Mouse (Mus musculus): ENCODE measurements around the gene Pou2f1.
A peak's percentile ranks its signal among the peaks of the same experiment; 100 is the strongest.

The Pou2f1 gene

DNA sequence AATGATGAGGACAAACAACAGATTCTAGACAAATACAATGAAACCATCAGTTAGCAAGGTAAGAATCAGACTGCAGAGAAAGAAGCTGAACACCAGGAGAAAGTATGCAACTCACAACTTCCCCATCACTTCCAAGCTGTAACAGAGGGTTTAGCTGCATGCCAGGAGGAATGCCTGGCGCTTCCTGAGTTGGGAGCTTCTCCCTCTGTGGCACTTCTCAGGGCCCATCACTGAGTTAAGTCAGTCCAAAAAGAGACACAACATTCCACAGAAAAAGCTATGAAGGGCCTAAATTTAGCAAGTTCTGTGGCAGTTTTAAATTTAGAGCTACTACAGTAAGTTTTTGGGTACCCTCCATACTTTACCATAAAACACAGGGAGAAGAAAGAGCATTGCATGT, 59.2 kb downstream of the Pou2f1 start:
- DNase-seq, result no peak

DNA sequence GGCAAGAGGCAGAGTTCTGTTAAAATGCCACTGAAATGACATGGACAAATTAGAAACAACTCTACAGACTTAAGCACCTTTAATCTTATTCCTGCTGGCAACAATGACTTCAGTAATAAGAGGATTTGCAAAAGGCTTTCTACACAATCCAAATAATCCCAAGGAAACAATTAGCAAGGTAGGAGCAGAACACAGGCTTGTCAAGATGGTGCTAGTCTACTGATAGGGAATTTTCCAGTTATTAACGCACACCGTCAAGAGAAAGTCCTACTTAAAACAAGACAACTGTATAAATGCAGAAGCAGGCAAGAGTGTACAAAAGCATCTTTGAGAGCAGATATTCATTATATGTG, 67.0 kb downstream of the Pou2f1 start:
- no peak for DNase-seq

DNA sequence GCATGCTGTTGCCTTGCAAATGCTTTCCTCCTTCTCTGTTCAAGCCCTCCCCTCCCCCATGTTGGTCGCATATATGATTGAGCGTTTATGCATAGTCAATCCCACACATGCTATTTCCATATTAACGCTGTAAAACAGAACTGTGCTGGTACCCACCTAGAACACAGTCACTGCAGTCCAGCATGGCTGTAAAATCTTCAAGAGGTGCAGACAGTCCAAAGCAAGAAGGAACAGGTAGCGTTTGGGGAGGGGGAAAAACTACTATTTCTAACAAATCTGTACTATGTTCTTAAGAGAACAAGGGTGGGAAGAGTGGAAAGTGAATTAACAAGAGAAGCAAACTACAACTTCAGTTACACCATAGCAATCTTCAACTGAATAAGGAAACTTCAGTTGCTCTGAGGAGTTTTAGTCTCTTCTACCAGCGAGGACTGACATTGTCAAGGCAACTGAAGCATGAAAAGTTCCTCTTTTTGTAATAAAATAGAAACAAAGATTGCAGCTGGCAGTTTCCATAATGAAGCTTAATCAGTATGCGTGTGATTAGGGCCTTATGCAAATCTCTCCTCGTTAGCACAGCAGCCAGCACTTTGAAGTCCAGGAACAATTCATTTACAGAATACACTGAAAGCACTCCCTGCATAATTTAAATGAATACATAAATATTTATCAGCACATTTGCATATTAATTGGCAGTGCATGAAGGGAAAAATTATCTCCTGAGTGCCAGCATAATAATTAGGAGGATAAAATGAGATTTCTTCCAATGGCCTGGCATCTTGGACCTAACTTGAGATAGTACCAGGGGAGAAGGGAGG, 67.6 kb downstream of the Pou2f1 start:
- DNase-seq, result no peak

DNA sequence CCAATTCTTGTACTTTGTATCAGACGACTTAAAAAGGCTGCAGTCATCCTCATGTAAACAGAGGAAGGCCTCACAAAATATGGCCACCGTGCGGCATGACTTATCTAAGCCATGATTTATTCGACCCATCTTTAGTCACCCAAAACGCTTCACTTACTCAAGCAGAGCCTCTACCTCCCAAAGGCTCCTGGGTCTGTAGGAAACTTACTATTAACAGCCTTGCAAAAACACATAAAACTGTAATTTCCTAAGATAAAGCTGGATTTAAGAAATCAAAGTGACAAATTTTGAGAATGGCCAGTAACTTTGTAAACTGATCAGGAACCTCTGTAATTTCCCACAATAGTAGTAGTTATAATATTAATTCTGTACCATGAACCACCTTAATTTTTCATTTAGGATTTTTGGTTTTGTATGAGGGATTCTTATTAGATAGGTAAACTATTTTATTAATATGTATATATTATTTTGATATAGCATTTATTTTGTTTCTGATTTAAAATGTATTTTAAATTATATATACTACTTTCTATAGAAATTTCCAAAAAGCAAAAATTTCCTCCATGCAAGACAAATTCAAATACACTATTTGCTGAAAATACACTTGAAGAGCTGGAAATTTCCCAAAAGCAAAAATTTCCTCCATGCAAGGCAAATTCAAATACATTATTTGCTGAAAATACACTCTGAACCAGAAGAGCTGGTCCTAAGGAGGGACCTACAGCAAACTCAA, 68.4 kb downstream of the Pou2f1 start:
- DNase-seq, result no peak

DNA sequence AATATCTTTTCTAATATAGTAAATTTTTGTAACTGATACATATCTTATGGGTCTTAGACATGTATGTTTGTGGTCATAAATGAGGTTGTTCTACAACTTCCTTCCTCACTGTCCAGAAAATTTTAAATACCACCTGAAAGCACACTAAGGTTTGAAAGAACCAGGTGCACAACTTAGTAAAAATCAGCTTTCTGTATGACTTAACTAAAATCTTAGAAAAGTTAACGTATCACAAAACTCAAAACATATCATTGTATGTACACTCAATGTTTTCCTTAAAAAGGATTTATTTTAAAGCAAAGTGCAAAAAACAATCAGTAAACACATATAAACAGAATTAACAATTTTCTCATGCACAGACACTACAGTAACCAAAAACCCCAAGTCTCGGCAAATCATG, 69.6 kb downstream of the Pou2f1 start:
- no peak for DNase-seq

DNA sequence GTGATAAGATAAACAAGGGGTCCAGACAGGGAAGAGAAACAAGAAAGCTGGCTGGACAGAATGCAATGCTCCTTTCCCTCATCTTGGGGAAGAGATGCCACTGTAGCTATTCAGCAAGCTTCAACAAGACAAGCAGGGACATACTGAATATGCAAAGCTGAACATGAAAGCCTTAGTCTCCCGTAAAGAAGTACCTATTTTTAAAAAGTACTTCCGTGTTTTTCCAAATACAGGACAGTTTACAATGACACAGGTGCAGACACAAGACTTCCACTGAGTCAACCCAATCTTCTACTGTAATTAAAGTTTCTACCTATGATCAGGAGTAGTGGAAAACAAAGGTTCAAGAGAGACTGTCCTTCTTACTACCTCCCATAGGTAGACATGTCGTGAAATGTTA, 72.0 kb downstream of the Pou2f1 start:
- DNase-seq, result no peak

DNA sequence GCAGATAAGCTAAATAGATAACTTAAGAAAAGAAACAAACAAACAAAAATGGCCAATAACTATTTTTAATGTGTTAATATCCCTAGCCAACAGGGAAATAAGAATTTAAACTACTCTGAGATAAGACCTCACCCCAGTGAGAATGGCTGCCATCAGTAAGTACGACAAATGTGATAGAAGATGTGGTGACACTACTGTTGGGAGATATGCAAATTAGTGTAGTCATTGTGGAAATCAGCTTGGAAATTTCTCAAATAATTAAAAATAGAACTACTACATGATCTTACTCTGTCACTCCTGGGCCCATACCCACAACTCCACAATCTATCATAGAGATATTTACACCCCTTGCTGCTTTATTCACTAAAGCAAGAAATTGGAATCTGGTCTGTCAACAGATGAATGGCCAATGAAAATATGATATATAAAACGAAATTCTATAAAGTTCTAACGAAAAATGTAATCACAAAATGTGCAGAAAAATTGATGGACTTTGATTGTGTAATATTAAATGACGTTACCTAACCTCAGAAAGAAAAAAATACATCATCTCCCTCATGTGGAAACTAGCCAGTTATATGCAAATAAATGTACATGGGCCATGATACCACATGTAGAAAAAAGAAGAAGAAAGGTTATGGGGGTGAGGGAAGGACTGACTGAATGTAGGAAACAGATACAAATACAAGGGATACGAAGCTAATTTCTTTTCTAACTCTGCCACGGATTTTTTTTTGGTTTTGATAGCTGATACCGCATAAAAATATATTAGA, 74.8 kb downstream of the Pou2f1 start:
- no peak for DNase-seq

DNA sequence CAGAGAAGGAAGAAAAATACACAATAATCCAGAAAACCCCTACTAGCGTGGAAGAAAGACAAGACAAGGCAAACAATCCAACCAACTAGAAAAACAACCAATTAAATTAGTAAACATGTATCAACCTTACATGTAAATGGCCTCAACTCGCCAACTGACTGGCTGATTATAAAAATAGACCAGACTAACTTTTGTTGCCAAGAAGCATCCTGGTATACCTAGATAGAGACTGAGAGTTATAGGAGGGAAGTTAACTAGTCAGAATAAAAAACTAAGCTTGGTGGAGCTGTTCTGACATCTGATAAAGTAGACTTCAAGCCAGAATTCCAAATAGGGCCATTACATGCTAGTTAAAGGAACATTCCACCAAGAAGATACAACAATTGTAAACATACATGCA, 77.3 kb downstream of the Pou2f1 start:
- no peak for DNase-seq

DNA sequence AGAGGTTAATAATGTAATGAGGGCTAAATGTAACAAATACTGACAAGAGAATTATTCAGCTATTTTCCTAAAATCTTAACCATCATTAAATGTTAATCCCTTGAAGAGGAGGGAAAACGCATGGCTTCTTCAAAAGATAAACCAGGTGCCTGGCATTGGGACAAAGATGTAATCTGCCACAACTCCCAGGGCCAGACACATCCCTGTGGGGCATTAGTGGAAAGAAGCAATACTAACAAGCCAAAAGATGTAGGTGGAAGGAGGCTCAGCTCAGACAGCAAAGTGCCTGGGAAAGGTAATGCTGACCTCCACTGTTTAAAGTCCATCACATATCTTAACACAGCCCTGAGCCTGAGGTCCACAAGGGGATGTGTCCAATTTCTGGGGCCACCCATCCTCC, 80.0 kb downstream of the Pou2f1 start:
- peak; percentile 26 to 42 for DNase-seq

DNA sequence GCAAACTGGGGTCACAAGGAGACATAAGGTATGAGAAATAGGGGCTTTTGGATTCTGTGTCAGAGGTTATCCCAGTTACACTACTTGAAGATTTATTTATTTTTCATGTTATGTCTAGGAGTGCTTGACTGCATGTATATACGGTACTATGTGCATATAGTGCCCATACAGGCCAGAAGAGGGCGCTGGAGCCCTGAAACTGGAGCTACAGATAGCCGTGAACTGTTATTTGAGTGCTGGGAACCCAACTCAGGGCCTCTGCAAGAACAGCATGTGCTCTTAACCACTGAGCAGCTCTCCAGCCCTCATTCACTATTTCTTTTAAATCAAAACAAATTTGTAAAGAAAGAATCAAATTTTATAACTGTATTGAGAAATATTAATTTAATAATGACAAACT, 81.5 kb downstream of the Pou2f1 start:
- DNase-seq, result no peak

DNA sequence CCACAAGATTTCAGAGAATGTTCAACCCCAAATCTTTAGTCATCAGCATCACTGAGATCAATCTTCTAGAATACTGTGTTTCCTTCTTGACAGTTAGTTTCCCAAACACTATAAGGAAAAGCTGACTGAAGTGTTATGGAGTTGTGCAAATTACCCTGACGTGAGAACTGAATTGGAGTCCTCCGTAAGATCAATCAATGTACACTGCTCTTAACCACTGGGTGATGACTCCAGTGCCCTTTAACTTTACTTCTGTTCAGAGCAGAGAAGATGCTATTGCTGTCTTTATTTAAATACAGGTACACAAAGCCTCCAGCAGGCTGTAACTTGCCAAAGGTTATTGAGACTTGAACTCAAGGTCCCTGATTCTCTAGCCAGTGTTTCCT, 88.1 kb downstream of the Pou2f1 start:
- DNase-seq, result no peak

DNA sequence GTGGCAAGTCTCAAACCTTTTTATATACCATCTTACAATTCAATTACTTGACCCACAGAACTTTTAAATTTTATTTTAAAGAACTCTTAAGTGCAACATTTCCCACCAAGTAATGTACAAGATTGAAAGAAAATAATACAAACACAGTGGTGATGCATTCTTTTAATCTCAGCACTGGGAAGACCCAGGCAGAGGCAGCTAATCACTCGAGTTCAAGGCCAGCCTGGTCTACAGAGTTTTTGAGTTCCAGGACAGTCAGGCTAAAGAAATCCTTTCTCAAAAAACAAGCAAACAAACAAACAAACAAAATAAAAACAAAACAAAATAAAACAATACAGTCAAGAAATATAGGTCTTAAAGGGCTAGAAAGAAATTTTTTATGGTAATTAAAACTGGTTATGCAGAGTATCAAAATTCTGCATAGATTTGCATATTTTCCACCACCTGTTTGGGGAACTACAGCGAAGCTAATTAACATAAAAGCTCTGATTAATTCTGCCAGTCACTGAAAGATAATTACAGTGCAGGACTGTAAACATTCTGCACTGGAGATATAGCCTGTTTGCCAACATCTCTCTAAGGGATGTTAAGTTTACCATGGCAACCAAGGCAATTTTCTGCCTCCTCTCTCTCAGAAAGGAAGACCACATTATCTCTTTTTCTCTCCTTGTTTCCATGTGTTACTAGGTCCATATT, 88.6 kb downstream of the Pou2f1 start:
- no peak for DNase-seq

DNA sequence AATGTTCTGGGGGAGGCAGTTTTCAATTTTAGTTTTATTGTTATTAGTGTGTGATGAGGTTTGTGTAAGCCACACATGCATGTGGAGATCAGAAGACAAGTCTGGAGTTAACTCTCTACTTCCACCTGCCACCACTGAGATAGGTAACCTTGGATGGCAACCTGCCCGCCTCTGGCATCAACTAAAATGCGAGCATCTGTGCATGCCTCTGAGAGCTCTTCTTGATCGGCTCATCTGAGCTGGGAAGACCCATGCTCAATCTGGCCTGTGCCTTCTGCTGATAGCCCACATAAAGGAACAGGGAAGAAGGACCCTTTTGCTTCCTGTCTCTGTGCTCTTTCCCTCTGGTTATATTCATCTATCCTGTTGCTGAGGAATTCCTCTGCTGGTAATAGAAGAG, 93.0 kb downstream of the Pou2f1 start:
- peak; percentile 80 to 89 for DNase-seq

DNA sequence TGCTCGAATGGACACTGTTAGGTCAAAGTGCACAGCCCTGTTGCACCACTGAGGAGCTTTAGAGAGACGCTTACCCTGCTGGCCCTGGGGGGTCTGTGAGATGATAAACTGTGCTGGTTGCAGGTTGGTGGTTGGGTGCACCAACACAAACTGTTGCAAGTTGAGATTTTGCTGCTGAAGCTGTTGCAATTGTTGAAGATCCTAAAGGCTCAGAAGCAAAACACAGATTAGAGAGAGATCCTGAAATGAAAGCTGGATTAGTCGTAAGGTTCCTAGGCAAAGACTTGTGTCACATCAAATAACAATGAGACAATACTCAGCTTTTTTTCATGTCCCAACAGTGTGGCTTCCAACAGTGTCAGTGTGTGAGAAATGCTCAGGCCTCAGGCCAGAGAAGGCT, 93.7 kb downstream of the Pou2f1 start:
- DNase-seq, result peak in 1 of 2 experiments; percentile 25

DNA sequence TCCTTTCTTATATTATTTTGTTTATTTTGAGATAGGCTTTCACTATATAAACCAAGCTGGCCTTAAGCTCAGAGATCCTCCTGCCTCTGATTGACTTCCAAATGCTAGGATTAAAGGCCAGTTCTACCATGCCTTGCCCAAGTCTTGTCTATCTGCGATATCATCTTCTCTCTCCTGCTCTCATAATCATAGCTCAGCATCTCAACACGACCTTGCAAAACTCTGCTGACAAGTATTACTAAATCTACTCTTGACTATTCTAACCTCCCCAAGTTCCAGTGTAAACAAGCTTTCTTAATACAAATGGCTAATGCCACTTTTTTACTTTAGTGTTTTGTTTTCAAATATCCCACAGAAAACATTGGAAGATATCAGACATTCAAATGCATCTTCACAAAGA, 94.3 kb downstream of the Pou2f1 start:
- DNase-seq, result no peak

DNA sequence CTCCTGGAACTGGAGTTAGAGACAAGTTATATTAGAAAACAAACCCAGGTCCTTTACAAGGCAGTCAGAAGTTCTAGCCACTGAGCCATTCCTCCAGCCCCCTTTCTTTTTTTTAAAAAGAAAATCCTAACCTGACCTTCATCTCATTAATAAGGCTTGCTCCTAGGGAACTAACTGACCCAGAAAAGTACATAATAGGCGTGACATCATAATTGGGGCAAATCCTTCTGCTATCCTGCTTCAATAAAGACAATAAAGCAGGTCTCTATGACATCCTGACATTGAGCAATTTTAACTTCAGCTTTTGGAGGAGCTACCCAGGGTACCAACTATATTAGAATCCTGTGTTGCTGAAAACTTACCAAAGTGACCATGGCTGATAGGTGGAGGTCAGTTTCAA, 98.9 kb downstream of the Pou2f1 start:
- no peak for DNase-seq

DNA sequence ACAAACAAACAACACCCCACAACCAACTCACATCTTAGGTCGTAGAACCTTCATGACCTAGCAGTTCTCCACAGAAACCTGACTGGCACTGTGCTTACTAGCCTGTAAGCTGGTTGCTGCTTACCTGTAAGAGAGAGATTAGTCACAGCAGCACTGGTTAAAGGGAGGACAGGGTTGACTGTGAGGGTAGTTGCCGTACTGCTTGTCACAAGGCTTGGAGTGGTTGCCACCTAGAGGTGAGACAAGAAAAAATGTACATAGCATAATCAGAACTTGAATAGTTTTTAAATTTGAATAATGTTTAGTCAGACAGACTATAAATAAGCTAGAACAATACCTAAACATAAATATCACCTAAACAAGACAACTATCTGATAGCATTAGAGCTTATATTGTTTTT, 110.8 kb downstream of the Pou2f1 start:
- no peak for DNase-seq

DNA sequence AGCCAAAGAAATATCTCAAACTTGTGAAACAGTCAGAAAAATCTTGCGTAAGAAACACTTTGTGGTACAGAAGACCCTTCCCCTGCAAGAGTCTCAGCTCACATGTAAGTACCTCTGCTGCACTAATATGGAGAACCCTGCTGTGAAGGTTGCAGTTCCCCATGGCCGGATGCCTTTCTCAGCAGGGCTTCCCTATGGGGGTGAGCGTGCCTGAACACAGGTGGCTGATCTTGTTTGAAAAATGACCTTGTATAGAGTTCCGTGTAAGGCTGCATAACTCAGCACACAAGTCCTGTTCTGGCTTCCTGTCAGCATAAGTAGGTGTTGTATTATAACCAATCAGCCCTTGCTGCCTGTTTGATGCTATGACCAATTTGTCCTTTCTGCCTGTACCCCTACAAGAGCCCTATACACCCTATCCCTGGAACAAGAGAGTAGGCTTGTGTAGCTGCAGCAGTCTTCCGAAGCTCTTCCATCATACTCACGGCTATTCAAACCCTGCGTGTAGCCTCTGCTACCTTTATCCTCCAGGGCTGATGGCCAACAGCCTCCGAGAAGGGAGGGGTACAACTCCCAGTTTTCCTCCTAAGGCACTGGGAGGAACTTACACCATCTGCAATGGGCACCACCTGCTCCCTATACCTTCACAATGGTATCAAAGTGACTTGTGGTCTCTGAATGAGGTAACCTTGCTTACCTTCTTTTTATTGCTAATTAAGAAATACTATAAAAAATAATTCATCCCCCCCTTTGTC, 120.2 kb downstream of the Pou2f1 start:
- peak; percentile 35 to 57 for DNase-seq

DNA sequence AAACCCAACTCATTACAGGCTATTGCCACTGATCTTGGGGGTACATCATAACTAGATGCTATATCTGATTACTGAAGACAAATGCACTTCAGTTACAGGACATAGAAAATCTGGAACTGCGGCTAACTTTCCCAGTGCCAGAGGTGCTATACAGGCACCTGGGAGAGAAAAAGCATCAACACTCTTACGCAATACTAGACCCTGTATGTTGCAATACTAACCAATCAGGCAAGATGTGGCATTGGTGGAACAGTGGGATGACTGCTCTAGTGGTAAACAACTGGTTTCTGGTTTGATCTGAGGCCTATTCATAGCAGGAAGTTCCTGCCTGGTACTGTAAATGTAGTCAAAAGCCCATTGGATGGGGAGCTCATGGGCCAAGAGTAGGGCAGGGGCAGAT, 123.7 kb downstream of the Pou2f1 start:
- no peak for DNase-seq

DNA sequence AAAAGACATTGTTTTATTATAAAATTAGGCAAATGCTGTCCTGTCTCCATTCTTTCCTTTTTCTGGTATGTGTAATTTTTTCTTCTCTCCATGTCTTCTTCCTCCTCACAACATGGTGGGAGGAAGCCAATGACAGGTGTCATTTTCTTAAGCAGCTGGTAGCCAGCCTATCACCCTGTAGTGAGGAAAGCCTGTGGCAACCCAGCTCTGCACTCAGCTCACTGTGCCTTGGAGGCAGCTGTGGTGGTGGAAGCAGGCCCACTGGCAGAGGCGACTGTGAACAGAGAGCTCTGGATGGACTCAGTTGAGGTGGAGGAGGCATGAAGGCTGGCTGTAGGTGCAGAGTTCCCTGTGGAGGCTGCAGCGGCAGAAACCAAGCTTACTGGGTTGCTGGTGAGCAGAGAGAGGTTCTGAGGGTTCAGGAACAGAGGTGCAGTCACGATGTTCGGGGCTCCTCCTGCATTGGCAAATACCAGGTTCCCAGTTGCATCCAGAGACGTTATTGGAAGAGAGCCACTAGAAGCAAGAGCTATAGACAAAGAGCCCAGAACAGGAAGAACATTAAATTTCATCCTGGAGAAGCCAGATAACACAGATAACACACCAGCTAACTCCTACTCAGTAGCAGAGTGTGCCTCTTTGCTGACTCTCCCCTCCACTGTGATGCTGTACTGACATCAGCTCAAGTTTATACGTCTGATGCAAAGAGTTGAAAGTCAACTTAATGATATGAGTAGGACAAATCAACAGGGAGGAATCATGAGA, 126.8 kb downstream of the Pou2f1 start:
- DNase-seq, result no peak

DNA sequence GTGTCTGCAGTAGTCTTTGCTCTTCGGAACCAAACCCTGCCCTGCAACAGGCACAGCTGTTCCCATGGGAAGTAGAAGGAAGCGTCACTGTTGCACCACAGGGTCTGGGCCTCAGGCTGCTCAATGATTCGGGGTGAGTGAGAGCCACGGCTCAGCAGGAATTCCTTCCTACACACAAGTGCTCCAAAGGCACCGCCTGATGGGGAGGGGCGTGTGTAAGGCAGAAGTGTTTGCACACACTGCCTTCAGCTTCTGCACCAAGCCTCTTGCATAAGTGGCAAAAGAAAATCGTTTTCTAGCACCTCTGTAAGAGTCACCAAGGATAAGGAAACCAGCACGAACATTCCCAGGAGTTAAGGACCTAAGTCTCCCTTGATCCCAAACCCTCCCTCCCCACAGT, 127.8 kb downstream of the Pou2f1 start:
- DNase-seq, result no peak

DNA sequence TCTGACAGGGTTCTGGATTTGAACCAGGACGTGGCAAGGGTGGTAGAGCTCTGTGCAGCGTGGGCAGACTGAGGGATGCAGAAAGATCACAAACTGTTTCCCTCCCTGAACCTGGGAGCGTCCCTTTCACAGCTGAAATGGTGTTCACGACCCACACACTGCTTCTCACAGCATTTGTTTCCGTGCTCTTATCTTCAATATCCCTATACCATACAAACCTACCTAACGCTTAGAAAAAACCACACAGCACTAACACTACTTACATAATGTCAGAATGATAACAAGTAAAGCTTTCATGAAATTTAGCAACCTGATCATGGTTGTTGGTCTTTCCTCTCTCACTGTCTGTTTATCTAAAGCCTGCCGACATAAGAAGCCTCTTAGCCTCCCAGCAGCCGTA, 133.8 kb downstream of the Pou2f1 start:
- DNase-seq, result no peak

All from cerebellum, postnatal 25 days (tissue).